Mouse (Mus musculus): ENCODE measurements around the gene Coro1c. TPM values are rescaled to one million over a fixed set of nuclear protein-coding genes. Genes with fewer than 3 reads are reported as not detected.

The Coro1c gene
- total RNA-seq, 2 experiments from 2014 or later = 183 to 194 TPM

- intact Hi-C loops (cut with DNase I) = no loop called here
- DNase-seq = no peak
Observed at GRCm38 (mm10) chr5:113889912-113890311, 18.6 kb downstream of the Coro1c start.

DNA sequence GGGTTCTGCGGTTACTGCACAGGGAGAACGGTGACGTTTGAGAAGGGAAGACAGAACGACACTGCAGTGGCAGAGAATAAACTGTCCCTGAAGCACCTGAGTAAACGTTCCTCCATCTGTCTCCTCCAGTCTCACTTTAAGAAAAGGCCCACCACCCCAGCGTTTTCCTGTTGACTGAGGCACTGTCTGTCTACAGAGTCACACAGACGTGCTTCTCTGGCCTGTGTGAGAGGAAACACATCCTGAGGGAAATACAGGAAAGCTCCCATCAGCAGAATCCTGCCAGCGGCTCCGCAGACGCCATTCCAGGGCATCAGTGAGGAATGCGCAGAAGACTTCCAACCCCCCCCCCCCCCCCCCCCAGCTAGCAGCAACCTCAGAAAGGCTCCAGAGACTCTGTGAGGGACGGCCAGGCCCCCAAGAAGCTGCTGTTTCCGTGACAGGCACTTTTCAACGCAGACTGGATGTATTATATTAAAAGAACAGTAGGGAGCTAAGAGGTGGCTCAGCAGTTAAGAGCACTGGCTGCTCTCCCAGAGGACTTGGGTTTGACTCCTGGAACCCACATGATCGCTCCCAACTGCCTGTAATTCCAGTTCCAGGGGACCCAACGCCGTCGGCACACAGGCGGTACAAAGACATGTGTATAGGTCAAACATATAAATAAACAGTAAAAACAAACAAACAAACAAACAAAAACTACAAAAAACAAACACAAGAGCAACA lies 19.2 kb downstream of the Coro1c start:
- no peak for DNase-seq
- intact Hi-C loops (cut with DNase I) = no loop called here

DNA sequence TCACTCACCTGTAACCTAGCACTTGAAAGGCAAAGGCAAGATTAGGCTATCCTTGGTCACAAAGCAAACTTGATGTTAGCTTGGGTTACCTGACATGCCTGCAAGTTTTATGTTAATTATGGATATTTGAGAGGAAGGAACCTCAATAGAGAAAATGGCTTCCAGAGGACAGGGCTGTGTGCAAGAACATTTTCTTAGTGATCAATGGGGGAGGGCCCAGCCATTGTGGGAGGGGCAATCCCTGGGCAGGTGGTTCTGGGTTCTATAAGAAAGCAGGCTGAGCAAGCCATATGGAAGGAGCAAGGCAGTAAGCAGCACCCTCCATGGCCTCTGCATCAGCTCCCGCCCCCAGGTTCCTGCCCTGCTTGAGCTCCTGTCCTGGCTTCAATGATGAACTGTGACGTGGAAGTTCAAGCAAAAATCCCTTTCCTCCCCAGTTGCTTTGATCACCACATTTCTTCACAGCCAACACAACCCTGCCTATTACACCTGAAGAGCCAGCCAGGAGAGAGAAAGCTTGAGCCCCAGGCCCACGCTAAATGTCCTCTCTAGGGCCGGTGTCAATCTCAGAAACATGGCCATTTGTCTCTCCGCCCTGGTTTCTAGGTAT lies 20.3 kb downstream of the Coro1c start:
- intact Hi-C loops (cut with DNase I) = no loop called here
- no peak for DNase-seq

- intact Hi-C loops (cut with DNase I) = no loop called here
- no peak for DNase-seq
Observed at GRCm38 (mm10) chr5:113887132-113887531, 21.4 kb downstream of the Coro1c start.

- no peak for DNase-seq
- intact Hi-C loops (cut with DNase I) = no loop called here
Observed at GRCm38 (mm10) chr5:113885623-113886022, 22.9 kb downstream of the Coro1c start.

GRCm38 (mm10) chr5:113884750-113885149 lies 23.8 kb downstream of the Coro1c start:
- intact Hi-C loops (cut with DNase I) = no loop called here
- no peak for DNase-seq

- intact Hi-C loops (cut with DNase I) = no loop called here
- DNase-seq = no peak
Observed at GRCm38 (mm10) chr5:113883384-113883771, 25.2 kb downstream of the Coro1c start.

DNA sequence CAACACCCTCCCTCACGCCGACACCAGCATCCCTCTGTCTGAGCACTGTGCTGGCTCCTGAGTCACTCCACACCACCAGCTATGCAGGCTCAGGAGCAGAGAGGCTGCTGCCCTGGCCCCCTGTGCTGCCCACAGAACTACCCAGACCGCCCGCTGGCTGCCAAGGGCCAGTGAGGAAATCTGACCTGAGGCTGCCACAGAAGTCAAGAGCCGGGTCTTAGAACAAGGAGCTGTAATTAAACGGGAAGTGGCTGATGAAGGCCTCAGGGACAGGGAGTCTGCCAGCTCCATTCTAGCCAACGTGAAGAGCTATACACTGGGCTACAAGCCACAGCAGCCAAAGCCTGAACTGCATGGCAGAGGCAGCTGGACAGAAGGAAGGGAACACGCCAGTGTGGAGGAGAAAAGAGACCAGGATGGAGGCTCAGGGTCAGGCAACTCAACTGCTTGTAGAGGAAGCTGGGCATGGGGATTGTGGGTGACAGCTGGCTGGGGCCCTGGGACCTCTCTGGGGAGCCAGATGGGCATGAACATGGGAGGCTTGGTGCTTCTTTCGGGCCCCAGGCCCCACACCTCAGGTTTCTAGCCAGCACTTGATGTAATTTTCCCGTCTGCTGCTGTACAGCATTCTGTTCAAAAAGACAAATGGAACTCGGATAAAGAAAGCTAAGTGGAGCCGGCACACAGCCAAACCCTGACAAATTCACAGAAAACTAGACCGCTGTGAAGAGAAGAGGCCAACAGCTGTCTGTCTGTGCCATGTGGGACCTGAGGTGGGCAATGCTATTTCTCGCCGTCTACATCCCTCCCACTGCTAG lies 25.8 kb downstream of the Coro1c start:
- peak; percentile 77 for DNase-seq
- intact Hi-C loops (cut with DNase I) = no loop called here

DNA sequence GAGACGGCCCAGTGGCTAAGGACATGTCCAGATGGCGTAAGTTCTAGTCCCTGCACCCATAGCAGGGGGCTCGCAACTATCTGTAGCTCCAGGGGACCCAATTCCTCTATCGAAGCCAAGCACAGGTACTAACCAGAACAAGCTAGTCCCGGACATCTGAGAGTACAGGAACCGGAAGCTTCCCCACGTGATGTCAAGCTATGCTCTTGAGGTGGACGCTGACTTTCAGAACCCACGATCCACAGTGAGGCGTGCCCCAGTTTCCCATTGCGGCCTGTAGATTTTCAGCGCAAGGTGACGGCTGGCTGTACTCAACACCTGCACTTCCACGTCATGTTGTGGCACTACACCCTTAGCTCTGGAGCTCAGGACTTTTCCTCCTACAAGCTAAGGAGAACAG lies 27.4 kb downstream of the Coro1c start:
- no peak for DNase-seq
- intact Hi-C loops (cut with DNase I) = no loop called here

- intact Hi-C loops (cut with DNase I) = no loop called here
- DNase-seq = no peak
Observed at GRCm38 (mm10) chr5:113878943-113879617, 29.5 kb downstream of the Coro1c start.

DNA sequence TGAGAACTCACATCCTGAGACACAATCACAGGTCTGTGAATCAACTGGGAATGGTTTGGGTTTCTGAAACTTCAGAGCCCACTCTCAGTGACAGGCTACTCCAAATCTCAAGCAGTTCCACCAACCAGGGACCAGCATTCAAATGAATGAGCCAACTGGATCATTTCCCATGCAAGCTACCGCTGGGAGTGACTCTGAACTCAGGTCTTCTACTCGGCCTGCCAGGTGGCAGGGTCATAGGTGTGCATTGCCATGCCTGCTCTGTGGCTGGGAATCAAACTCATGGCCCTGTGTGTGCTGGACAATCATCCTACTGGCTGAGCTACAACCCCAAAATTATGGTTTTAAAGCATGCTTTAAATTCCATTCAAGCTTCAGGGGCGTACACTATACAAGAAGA lies 31.0 kb downstream of the Coro1c start:
- no peak for DNase-seq
- intact Hi-C loops (cut with DNase I) = no loop called here

DNA sequence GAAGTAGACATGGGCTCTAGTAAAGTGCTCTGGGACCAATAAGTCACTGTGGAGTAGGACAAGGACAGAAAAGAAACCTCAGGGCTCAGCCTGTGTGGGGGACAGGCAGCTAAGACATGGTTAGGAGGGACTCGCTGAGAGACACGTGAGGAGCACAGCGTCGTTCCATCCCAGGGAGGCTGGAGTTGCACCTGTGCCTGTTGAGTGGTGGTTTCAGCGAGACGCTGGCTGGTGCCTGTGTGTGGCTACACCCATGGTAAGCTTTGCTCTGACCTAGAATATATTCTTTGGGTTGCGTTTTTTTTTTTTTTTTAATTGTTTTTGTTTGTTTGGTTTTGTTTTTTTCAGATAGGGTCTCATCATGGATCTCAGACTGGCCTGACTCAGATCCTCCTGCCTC lies 32.4 kb downstream of the Coro1c start:
- intact Hi-C loops (cut with DNase I) = no loop called here
- no peak for DNase-seq

DNA sequence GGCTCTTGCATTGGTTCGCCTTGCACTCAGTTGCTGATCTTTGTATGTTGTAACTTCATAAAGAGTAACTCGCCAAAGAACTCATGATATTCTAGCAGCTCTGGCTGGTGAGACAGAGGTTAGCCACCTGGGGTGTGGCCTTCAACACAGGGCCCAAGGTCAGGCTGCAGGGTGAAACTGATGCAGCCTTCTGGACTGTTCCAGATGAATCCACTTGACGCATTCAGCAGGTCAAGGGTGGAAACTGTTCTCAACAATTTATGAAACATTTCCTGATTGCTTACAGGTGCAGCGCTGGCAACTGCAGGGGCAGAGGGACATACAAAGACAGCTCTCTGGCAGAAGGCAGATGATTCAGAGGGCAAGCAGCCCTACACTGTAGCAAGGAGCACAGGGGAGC lies 32.9 kb downstream of the Coro1c start:
- DNase-seq = no peak
- intact Hi-C loops (cut with DNase I) = no loop called here

GRCm38 (mm10) chr5:113874063-113875024 lies 34.2 kb downstream of the Coro1c start:
- DNase-seq = no peak
- intact Hi-C loops (cut with DNase I) = no loop called here

DNA sequence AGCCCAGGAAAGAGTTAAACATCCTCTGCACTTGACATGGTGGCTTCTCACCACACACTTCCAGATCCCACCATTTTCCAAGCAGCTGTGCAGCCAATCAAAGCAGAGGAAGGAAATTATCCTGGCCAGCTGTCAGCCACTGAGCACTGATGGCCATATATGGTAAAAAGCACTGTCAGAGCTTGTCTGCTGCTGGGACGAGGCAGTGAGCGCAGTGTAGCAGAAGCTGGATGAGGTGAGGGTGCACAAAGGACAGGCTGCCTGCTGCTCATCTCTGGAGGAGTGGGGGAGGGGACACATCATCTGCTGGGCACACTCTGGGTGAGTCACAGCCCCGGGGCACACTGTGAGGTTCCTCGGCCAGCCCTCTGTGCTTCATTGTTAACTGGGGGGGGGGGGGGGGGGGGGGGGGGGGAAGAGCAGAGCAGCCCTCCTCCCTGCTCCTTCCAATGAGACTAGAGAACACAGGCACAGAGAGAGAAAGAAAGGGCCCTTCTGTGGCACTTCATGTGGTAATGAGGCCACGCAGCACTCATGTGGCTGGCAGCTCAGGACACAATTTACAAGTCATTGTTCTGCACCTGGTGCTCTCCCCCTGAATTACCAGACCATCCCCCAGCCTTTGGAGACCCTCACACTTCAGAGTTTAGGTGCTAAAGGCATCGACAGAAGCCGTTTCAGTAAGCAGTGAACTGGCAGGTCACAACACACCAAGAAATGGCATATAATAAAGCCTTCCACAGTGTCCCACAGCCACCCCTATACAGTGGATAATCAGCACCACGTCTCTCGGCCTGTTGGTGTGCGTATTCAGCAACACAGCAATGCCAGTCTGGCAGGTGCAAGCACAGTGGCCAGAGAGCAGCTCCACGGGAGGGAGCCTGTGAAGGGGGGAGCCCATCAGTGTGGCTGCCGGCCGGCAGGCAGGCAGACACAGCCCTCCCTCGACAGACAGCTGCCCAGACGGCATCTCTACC lies 35.3 kb downstream of the Coro1c start:
- intact Hi-C loops (cut with DNase I) = no loop called here
- DNase-seq = peak; percentile 82

DNA sequence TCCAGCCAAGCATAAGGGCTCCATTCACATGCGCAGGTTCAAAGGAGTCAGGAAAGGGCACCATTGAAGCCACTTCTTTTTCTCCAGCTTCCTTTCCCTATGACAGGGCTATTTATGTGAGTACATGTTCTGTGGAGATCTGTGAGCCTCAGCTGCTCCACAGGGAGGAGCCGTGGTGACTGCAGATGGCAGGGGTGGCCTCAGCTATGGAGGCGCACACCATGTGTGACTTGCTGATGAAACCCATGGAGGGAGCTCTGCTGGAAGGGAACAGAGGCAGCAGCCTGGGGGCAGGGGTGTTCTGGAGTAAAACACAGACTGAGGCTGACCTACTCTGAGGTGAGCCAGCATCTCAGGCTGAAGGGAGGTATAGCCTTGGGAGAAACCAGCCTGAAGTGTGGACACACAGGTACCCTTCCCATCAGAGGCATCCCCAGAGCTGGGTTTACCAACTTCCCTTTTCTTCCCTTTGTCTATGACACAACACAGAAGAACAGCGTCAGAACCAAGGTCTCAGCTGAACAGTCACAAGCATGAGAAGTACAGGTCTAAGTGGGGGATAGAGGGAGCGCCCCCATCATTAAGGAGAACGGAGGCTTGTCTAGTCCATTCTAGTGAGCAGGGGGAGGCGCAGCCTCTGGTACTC lies 36.5 kb downstream of the Coro1c start:
- intact Hi-C loops (cut with DNase I) = no loop called here
- no peak for DNase-seq

GRCm38 (mm10) chr5:113870393-113871040 lies 38.0 kb downstream of the Coro1c start:
- DNase-seq = peak; percentile 42
- intact Hi-C loops (cut with DNase I) = no loop called here

- peak; percentile 81 for DNase-seq
- intact Hi-C loops (cut with DNase I) = no loop called here
Observed at GRCm38 (mm10) chr5:113869132-113869531, 39.4 kb downstream of the Coro1c start.
